Comparison of ENCODE assay signal across 12 mouse cellular contexts in the genomic region with DNA sequence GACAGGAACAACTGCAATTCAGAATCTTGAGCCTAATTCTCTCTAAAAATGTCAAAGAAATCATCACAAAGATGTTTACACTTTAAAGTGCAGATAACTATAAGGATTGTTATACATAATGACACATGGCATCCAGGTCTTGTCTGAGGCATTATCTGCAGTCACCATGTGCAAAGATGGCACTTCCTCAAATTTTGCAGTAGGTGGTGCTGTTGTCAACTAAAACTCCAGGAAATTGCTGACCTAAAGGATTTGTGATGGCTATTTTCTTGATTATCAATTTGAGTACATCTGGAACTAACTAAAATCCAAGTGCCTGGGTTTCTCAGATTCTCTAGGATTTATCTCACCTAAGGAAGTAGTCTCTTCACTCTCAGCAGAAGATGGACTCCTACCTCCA. TPM values are rescaled to one million over a fixed set of nuclear protein-coding genes. Genes with fewer than 3 reads are reported as not detected.
DNase-seq lines count a peak whose midpoint lies in the region; ATAC-seq lines count a peak whose summit lies in the region.
"Had no signal": no experiment of that assay in that cellular context is flagged by ENCODE, and none has a peak within 500 bp of the region (broad histone marks: within the 10 kb centered on the region; RNA-seq: fewer than 3 reads in every experiment).

No protein-coding gene starts in this region.

- no peak for ATAC-seq in hindbrain, embryonic 16.5 days
- ATAC-seq in neural tube, embryonic 11.5 days (ENCODE audit: insufficient read depth, low FRiP score, low TSS enrichment): no peak
- ATAC-seq in neural tube, embryonic 15.5 days (ENCODE audit: low FRiP score): no peak

- no peak overlapping the region for H3K4me2 ChIP-seq in hindbrain, embryonic 16.5 days (ENCODE audit: low read length)
- no peak overlapping the region for H3K4me2 ChIP-seq in neural tube, embryonic 11.5 days (ENCODE audit: low read depth)
- H3K4me2 ChIP-seq in neural tube, embryonic 15.5 days: no peak overlapping the region

- no peak overlapping the region for H3K9ac ChIP-seq in hindbrain, embryonic 16.5 days (ENCODE audit: low read depth, low read length)
- no peak overlapping the region for H3K9ac ChIP-seq in neural tube, embryonic 11.5 days (ENCODE audit: low read length)
- H3K9ac ChIP-seq in neural tube, embryonic 15.5 days (replicated peaks): no peak overlapping the region

- H3K36me3 ChIP-seq in hindbrain, embryonic 10.5 days: no peaks in the 10 kb centered on the region
- no peaks in the 10 kb centered on the region for H3K36me3 ChIP-seq in hindbrain, embryonic 16.5 days (ENCODE audit: control insufficient read depth, insufficient read depth, low read length)
- H3K36me3 ChIP-seq in neural tube, embryonic 11.5 days (ENCODE audit: control insufficient read depth, insufficient read depth, low read length): no peaks in the 10 kb centered on the region
- H3K36me3 ChIP-seq in neural tube, embryonic 15.5 days: no peaks in the 10 kb centered on the region

- no peaks in the 10 kb centered on the region for H3K9me3 ChIP-seq in hindbrain, embryonic 10.5 days
- no peaks in the 10 kb centered on the region for H3K9me3 ChIP-seq in hindbrain, embryonic 16.5 days (ENCODE audit: control insufficient read depth, low read length)
- H3K9me3 ChIP-seq in neural tube, embryonic 11.5 days (ENCODE audit: control insufficient read depth, low read length): no peaks in the 10 kb centered on the region
- H3K9me3 ChIP-seq in neural tube, embryonic 15.5 days (replicated peaks): no peaks in the 10 kb centered on the region

- no peak overlapping the region for H3K4me3 ChIP-seq in hindbrain, embryonic 10.5 days
- no peak overlapping the region for H3K4me3 ChIP-seq in hindbrain, embryonic 16.5 days (ENCODE audit: low read length)
- no peak overlapping the region for H3K4me3 ChIP-seq in neural tube, embryonic 11.5 days (ENCODE audit: low read depth, low read length)
- no peak overlapping the region for H3K4me3 ChIP-seq in neural tube, embryonic 15.5 days (replicated peaks)

- peak; percentile 11 for DNase-seq in hindbrain, embryonic 10.5 days (ENCODE audit: low spot score)
- peak; percentile 13 for DNase-seq in neural tube, embryonic 11.5 days (ENCODE audit: low spot score)
- peak; percentile 68 for DNase-seq in embryo, embryonic 10.5 days (ENCODE audit: low spot score)
- DNase-seq in yolk sac, embryonic 10.5 days (ENCODE audit: low spot score): peak; percentile 2
- DNase-seq in adrenal gland, postnatal 4 days (ENCODE audit: low spot score in 2 of 2): no peak
- DNase-seq in lung, postnatal 14 days: no peak
- DNase-seq: adrenal gland, adult 8-10 months; gastrocnemius, postnatal 25 days; left cerebral cortex, postnatal 4 days had no signal

- H3K27ac ChIP-seq in hindbrain, embryonic 10.5 days: no peak overlapping the region
- no peak overlapping the region for H3K27ac ChIP-seq in hindbrain, embryonic 16.5 days (ENCODE audit: low read depth, low read length)
- no peak overlapping the region for H3K27ac ChIP-seq in neural tube, embryonic 11.5 days (ENCODE audit: low read depth, low read length)
- no peak overlapping the region for H3K27ac ChIP-seq in neural tube, embryonic 15.5 days (replicated peaks)

- no peaks in the 10 kb centered on the region for H3K4me1 ChIP-seq in hindbrain, embryonic 10.5 days (replicated peaks)
- no peaks in the 10 kb centered on the region for H3K4me1 ChIP-seq in hindbrain, embryonic 16.5 days (ENCODE audit: control insufficient read depth, insufficient read depth, low read depth, low read length)
- no peaks in the 10 kb centered on the region for H3K4me1 ChIP-seq in neural tube, embryonic 11.5 days (ENCODE audit: control insufficient read depth, insufficient read depth, low read length)
- no peaks in the 10 kb centered on the region for H3K4me1 ChIP-seq in neural tube, embryonic 15.5 days

- H3K27me3 ChIP-seq in hindbrain, embryonic 10.5 days (ENCODE audit: insufficient read depth, poor library complexity, severe bottlenecking): no peaks in the 10 kb centered on the region
- no peaks in the 10 kb centered on the region for H3K27me3 ChIP-seq in hindbrain, embryonic 16.5 days (replicated peaks; ENCODE audit: control insufficient read depth, insufficient read depth, low read length)
- no peaks in the 10 kb centered on the region for H3K27me3 ChIP-seq in neural tube, embryonic 11.5 days (ENCODE audit: control insufficient read depth, insufficient read depth, low read length)
- H3K27me3 ChIP-seq in neural tube, embryonic 15.5 days (replicated peaks): no peaks in the 10 kb centered on the region

RNA-seq across cellular contexts. Expression of gene Olfr722, which starts 41.4 kb away (rescaled TPM):
- polyA plus RNA-seq in hindbrain, embryonic 10.5 days (2016; fragmentation: Nextera tagmentation; extraction: Ambion mirVana): not detected in 2 replicates
- not detected in 2 replicates for polyA plus RNA-seq in hindbrain, embryonic 16.5 days (2015; fragmentation: Nextera tagmentation; extraction: Ambion mirVana)
- polyA plus RNA-seq in neural tube, embryonic 11.5 days (2014; fragmentation: Nextera tagmentation; extraction: Ambion mirVana): not detected in 2 replicates
- not detected in 2 replicates for polyA plus RNA-seq in neural tube, embryonic 15.5 days (2015; fragmentation: Nextera tagmentation; extraction: Ambion mirVana)
- total RNA-seq in adrenal gland, postnatal 4 days (2021): not detected
- total RNA-seq: adrenal gland, adult 8-10 months; gastrocnemius, postnatal 25 days; left cerebral cortex, postnatal 4 days; neutrophil, adult 5-6 weeks had no signal

Comparison
In these comparisons a context has a peak if more than half of its experiments do, and no peak if none do; other contexts are left out.
1. DNase-seq: peak in hindbrain, embryonic 10.5 days (single experiment), neural tube, embryonic 11.5 days (single experiment), embryo, embryonic 10.5 days (single experiment) and yolk sac, embryonic 10.5 days (single experiment); none in adrenal gland, postnatal 4 days (0 of 2) and lung, postnatal 14 days (single experiment).